Mouse (Mus musculus) heart, postnatal 36 days (tissue): ENCODE results near the gene Mtif3. TPM values are rescaled to one million over a fixed set of nuclear protein-coding genes. Genes with fewer than 3 reads are reported as not detected.
"Not testable (repeated sequence)": the region's sequence is repeated elsewhere in the genome, so short reads cannot be mapped to it uniquely, and the experiment has no call there.

Experiments used
- DNase-seq, 2 experiments: peaks; one replicate each; pipeline ENCODE4 v3.0.0; 2021 to 2022
- intact Hi-C: fragments of 180-260 bp; cut with DNase I; formaldehyde crosslinking; loops from one replicate; pipeline ENCODE4 v1.15.1; 2025
- total RNA-seq, 2 experiments: library from RNA; stranded (reverse); gene quantifications; 2 replicates each; pipeline ENCODE4 v1.2.3; 2021

The Mtif3 gene
- total RNA-seq, 2 experiments from 2014 or later = 27.0 to 29.6 TPM

DNA sequence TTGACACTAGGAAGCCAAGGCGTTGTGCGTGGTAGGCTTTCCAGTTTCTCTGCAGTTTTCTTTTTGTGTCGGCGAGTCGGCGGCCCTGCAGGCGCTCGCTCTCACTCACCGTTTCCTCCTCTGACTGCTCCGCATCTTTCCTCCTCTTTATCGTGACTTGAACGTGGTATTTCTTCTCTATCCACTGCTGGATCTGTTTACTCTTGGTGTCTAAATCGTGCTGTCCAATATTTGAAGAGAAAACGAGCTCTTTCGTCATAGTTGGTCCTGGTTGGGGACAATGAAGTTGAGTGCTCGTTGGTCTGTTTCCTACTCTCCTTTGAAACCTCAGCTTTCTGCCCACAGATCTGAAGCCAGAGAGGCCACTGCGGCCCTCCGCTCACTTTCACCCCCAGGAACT lies 6.9 kb downstream of the Mtif3 start:
- DNase-seq = no peak
- intact Hi-C loops = no loop called here

GRCm38 (mm10) chr5:146955651-146956050 lies 7.9 kb downstream of the Mtif3 start:
- no peak for DNase-seq
- intact Hi-C loops = no loop called here

DNA sequence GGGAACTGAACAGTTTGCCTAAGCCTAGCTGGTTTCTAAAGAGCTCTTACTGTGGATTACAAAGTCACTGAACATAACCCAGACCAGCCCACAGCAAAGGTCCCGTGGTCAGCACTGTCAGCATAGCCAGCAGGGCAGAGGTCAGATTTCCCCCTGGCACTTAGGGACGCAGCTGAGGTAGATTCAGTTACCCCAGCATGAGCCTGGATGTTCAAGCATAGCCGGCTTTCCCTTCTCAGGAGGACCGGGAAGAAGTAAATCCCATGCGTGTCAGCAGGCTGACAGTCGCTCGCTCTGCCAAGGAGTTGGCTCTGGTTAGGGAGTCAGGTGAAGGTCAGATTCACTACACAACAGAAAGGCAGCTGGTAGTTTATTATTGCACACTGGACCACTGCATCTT lies 9.0 kb downstream of the Mtif3 start:
- intact Hi-C loops = no loop called here
- no peak for DNase-seq

GRCm38 (mm10) chr5:146948508-146949088 lies 15.0 kb downstream of the Mtif3 start, which contains the start of gene Gtf3a:
TSS of gene Gtf3a (plus strand) at chr5:146948657.
- intact Hi-C loops = loop anchor here (1.0 to 5.0 kb wide), 3 partner anchors 15 to 129 kb away; partner anchors contain the start of genes Lnx2, Mtif3, Polr1d and Rpl21
- DNase-seq = peak; percentile 79 to 80

- intact Hi-C loops = loop anchor here (1.0 to 5.0 kb wide), 3 partner anchors 15 to 129 kb away; partner anchors contain the start of genes Lnx2, Mtif3, Polr1d and Rpl21
- DNase-seq = no peak
Measured at GRCm38 (mm10) chr5:146948041-146948507, 15.5 kb downstream of the Mtif3 start.

DNA sequence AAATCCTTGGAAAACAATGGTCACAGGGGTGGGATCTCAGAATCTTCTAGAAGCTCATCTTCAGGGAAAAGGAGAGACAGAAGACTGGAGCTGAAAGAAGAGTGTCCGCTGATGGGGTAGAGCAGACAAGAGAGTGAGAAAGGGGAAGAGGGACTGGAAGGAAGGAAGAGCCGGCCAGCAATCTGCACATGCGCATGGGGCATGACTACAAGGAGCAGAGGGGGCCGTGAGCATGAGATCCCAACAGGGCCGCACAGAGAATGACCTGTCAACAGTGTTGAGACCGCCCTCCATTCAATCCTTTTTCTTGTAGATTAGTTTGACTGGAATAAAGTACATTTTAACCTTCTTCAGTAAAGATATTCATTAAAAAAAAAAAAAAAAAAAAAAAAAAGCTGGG lies 16.1 kb downstream of the Mtif3 start:
- intact Hi-C loops = loop anchor here (5.0 kb wide), 2 partner anchors 115 to 130 kb away; partner anchors contain the start of genes Lnx2, Polr1d and Rpl21
- no peak for DNase-seq

DNA sequence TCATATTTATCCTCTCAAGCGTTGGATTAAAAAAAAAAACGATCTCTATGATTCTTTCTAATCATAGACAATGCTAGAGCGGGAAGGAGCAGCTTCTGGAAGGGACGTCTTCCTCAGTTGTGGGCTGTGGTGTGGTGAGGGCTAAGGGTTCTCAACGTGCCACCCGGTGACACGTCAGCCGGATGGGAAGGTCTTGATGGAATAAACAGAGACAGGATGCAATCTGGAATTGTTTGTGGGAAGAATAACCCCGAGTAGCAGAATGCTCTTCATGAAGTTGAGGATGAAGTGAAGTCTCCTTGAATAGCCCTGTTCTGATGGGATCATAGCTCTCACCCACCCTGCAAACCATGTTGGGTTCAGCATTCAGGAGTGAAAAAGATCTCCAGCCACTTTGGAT lies 16.9 kb downstream of the Mtif3 start:
- intact Hi-C loops = loop anchor here (5.0 kb wide), 2 partner anchors 114 to 131 kb away; partner anchors contain the start of genes Lnx2, Polr1d and Rpl21

DNA sequence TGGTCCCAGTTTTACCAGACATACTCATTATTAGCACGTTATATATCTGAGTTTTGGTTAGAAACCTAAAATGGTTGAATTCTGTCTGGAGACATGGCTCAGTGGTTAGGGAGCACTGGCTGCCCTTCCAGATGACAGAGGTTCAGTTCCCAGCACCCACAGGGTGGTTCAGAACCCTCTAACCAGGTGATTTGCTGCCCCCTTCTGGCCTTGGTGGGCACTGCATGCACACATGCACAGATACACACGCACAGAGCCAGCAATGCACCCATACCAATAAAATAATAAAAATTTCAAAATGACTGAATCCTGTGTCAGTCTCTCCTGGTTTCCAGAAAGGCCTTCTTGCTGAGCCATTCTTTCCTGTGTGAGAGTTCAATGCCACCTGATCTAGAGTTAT lies 19.0 kb downstream of the Mtif3 start:
- DNase-seq = no peak
- intact Hi-C loops = no loop called here

More for the DNA sequence above, 16.9 kb downstream of the Mtif3 start:
- DNase-seq = no peak

GRCm38 (mm10) chr5:146942965-146943364 lies 20.6 kb downstream of the Mtif3 start:
- intact Hi-C loops = no loop called here

DNA sequence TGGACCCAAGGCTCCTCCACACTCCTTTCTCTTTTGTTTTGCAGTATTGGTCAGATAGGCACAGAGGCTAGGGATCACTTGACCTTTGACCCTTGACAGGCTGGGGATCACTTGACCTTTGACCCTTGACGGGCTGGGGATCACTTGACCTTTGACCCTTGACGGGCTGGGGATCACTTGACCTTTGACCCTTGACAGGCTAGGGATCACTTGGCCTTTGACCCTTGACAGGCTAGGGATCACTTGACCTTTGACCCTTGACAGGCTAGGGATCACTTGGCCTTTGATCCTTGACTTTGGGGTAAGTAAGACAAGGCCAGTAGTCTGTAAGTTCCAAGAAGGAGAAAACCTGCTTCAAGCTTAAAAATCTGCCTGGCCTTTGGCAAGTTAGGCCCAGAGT lies 21.7 kb downstream of the Mtif3 start:
- intact Hi-C loops = loop anchor here (1.0 kb wide), 1 partner anchor 41 kb away; no protein-coding TSS in a partner anchor
- DNase-seq = not testable (repeated sequence)

More at GRCm38 (mm10) chr5:146942965-146943364, 20.6 kb downstream of the Mtif3 start:
- DNase-seq = no peak

- intact Hi-C loops = loop anchor here (1.0 kb wide), 2 partner anchors 287 to 379 kb away; no protein-coding TSS in a partner anchor
- DNase-seq = no peak
Measured at GRCm38 (mm10) chr5:146940219-146940618, 23.4 kb downstream of the Mtif3 start.

- intact Hi-C loops = no loop called here
Measured at GRCm38 (mm10) chr5:146939109-146939796, 24.3 kb downstream of the Mtif3 start.

GRCm38 (mm10) chr5:146937541-146938503 lies 25.8 kb downstream of the Mtif3 start:
- no peak for DNase-seq
- intact Hi-C loops = no loop called here

More at GRCm38 (mm10) chr5:146939109-146939796, 24.3 kb downstream of the Mtif3 start:
- no peak for DNase-seq

DNA sequence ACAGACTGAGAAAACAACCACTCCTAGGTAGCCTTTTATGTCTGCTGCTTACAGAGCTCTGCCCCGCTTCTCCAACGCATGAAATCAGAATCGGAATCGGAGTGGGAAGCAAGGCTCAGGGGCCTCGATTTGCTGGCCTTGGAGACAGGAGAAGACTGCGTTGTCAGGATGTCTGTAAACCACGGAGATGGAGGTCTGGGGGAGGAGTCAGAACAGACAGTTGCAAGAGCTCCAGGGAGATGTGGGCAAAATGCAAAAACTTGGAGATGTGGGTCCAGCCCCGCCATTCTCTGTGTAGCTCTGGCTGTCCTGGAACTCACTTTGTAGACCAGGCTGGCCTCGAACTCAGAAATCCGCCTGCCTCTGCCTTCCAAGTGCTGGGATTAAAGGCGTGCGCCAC lies 30.1 kb downstream of the Mtif3 start:
- intact Hi-C loops = no loop called here
- DNase-seq = no peak

- no peak for DNase-seq
- intact Hi-C loops = no loop called here
Measured at GRCm38 (mm10) chr5:146931904-146932553, 31.6 kb downstream of the Mtif3 start.

GRCm38 (mm10) chr5:146931422-146931821 lies 32.2 kb downstream of the Mtif3 start:
- intact Hi-C loops = no loop called here
- DNase-seq = no peak

DNA sequence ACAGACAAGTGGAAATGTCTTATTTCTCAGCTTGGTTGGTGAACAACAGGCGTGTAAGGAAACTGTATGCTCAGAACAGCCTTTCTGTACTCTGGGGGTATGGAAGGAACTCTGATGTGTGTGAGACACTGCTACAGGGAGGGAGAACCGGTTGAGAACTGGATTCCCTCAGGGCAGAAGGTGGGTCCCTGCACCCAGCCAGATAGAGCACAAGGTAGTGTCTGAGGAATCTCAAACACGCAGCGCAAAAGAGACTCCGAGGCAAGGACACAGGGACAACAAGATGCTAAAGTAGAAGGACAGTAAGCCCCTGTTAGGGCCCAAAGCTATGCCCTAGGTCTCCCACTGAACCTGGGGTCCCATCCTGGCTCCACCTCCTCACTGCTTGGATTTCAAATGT lies 36.9 kb downstream of the Mtif3 start:
- DNase-seq = no peak
- intact Hi-C loops = no loop called here

DNA sequence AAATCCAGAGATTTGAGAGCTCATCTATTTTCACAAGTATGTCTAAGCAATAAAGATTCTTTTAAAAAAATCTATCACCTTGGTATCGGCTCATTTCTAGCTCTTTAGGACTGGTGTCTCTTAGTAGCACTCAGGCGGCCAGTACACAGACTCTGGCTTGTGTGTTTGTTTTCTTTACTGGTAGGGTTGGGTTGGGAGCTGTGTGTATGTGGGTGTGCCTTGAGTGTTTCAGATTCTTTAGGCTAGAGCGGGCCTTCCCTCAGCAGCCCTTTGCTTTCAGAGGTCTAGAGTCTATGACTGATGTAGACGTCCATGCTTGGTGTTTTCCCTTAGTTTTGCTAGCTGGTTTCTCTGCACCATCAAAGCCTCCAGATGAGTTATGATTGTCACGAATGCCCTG lies 40.1 kb downstream of the Mtif3 start:
- no peak for DNase-seq
- intact Hi-C loops = no loop called here

DNA sequence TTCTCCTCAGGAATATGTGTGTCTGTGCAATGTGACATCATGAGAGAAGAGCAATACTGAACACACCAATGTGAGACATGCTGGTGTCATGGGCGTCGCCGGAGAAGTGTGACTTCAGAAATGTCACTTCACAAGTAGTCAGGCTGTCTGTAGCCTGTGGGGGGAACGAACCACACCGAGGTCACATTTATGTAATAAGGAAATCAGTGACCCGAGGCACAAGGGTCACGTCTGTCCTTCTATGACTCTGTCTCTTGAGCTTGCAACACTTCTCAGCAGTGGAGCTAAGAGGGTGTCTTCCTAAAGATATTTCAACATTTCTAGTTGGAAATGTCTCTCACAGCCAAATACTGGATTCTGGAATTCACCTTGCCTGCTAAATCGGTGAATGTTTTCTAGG lies 42.4 kb downstream of the Mtif3 start:
- DNase-seq = no peak
- intact Hi-C loops = no loop called here
